Mouse (Mus musculus) megakaryocyte, embryonic 14.5 days (primary cell): ENCODE measurements around the gene Gm37240.

ENCODE experiments used
- FLI1 ChIP-seq: IDR thresholded peaks from 2 replicates; pipeline ENCODE4 v1.6.1; 2012; ENCODE audit warnings: low read length, inconsistent platforms, mixed read lengths
- GATA1 ChIP-seq: IDR thresholded peaks from 3 replicates; pipeline ENCODE4 v1.6.1; 2012; ENCODE audit warnings: mixed read lengths, low read length, inconsistent platforms, borderline replicate concordance

DNA sequence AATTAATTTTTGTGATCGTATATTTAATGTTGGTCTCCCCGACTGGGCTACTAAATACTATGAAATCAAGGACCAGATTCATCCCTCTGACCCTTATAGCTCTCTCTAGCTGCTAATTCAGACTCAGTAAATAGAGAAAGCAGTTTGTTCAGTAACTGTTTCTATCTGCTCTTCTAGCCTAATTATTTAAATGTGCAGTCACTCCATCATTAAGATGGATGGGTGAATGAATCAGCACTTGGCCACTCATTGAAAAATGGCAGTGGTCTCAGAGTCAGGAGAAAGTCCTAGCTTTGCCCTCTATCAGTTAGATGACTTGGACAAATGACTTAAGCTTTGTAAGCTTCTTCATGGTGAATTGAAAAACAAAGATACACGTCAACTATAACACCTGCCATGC lies 387.2 kb downstream of the Gm37240 start:
- no peak for TF ChIP-seq GATA1
- TF ChIP-seq FLI1, result no peak
